Mouse (Mus musculus) kidney, adult 18-20 months (tissue): ENCODE data around the gene Papolg.
"Not testable (repeated sequence)": the region's sequence is repeated elsewhere in the genome, so short reads cannot be mapped to it uniquely, and the experiment has no call there.

Experiments
- DNase-seq: peaks from one replicate; pipeline ENCODE4 v3.0.0; 2021

Gene Papolg

DNA sequence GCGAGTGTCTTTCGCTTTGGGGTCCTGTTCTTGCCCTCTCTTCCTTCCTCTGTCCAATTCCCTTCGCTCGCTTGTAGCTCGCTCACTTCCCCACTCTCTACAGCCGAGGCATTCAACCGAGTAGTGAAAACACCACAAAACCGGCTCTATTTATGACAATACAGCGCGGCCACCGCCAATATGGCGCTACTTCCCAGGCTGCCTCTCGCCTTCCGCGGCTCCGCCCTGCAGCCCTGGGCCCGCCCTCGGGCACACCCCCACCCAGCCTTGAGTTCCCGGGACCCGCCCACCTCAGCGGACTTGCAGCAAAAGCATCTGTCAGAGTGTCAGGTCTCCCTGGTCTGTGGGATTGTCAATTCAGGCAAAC, at the start of gene Papolg:
Gene Papolg (minus strand): TSS at position 194 of the 367 bp plus-strand sequence.
- DNase-seq = peak; percentile 95

GRCm38 (mm10) chr11:23928146-23928545, 33.1 kb upstream of the Papolg start:
- not testable (repeated sequence) for DNase-seq

- no peak for DNase-seq
These were observed 32.6 kb upstream of the Papolg start for GRCm38 (mm10) chr11:23927643-23928042.

GRCm38 (mm10) chr11:23913824-23914223, 18.8 kb upstream of the Papolg start:
- DNase-seq = not testable (repeated sequence)

GRCm38 (mm10) chr11:23903909-23904308, 8.9 kb upstream of the Papolg start:
- no peak for DNase-seq

GRCm38 (mm10) chr11:23894141-23895059, 653 bp downstream of the Papolg start:
- DNase-seq = no peak

GRCm38 (mm10) chr11:23893556-23893955, 1.5 kb downstream of the Papolg start:
- DNase-seq = no peak

DNA sequence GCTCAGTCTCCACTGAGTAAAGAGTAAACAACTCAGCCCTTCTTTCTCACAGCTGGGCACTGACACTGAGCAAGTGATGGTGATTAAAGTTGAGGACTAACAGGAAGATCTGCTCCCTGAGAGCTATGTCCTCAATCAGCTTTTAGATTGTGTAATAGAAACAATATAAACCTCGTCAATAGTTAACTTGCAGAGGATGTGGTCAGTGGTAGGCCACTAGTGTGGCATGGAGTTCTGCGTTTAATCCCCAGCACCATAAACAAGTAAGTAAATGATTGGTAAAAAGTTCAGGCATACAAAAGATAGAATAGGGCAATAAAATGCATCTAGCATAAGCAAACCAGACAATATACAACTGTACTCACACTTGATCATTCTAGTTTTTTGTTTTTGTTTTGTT, 30.7 kb downstream of the Papolg start:
- DNase-seq = no peak

GRCm38 (mm10) chr11:23856723-23857112, 38.3 kb downstream of the Papolg start:
- DNase-seq = no peak

DNA sequence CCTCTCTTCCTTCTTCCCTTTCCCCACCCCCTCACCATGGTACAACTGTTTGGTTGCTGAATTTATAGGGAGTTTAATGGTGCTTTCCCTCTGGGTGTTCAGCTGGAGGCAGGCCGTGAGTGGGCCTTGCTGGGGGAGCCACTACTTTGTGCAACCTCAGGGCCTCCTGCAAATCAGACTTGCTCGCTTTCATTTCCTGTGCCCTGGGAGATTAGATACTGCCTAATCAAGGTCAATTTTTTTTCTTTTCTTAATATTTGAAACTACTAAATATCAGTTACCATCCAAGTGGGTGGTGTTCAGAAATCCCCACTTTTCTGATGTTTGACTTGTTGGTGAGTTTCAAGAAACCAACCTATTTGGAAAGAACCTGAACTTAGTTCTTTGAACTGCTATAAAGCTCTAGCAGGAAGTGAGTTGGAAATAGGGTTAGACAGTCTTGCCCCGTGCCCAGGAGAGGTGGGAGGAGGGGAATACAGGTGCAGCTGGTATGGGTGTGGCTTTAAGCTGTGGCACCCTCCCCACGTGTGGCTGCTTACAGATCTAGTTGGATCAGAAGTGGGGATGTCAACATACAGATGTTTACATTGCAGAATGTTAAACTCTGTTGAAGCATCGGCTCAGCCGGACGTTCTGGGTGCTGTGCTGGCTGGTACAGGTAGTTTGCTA, 38.9 kb downstream of the Papolg start:
- no peak for DNase-seq

DNA sequence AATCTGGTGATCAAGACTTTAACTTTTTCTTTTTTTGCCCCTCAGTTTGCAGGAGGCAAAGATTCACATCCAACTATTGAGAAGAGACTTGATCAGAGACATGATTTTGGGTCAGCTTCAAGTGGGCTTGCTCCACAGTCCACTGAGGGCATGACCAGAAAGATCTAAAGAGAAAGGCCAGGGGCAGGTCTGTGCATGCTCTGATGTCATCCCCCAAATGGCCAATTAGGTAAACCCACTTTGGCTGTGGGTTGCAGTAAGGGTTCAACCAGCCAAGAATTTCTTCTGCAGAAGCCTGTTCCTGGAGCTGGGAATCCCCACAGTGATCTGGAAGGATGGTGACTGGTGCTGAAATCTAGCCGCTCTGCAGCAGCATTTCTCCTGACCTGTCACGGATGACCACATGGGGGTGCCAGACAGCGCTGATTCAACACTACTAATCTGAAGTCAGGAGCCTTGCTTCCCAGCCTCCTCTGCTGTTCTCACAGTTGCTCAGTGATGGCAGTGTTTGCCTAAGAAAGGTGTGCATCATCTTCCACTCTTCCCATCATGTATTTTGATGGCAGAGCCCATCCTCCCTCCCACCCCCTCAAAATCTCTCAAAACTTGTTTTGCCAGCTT, 39.8 kb downstream of the Papolg start:
- peak; percentile 69 for DNase-seq

DNA sequence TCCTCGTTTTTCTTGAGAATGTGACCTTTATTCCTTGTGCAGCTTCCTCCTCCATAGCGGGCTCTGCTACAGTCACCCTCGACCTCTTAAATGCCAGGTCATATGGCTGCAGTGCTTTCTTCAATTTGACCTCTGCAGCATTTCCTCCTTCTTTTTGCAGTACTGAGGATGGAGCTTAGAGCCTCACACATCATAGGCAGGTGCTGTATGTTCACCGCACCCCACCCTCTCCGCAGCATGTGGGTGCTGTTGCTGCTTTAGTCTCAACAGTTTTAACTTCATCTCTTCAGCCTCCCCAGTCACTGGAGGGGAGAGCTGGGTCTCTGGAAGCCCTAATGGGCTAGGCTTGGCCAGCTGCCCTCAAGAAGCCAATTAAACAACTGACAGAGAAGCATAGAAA, 41.7 kb downstream of the Papolg start:
- no peak for DNase-seq

DNA sequence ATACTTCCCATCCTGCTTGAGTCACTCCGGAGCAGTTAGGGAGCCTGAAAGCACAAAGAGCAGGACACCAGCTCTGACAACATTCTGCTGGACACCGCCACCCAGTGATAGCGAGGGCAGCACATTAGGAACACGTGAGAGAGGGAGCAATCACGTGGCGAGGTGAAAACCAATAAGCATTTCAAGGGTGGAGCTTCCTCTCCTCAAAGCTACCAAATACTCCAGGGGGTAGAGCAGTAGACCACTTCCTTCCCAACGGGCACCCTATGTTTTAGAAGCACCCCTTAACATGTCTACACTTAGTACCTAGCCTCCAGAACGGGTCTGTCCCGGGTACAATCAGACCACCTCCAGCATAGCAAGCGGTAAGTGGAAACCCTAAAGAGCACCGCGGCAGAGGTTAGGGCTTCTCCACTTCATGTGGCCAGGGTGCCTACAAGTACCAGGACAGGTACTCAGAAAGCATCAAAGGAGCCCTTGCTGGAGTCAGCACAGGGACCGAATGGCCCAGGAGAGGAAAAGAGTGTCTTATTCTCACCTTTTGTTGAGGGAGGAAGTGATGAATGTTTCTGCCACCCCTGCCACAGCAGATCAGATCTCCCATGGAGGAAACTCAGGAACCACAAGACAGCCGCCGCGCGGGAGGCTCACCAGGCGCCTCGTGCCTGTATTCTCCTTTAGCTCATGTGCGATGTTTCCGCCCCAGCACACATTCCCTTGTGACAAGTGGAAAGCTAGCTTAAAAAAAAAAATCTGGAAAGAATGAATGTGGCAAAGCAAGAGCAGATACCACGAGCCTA, 48.8 kb downstream of the Papolg start:
- DNase-seq = no peak

DNA sequence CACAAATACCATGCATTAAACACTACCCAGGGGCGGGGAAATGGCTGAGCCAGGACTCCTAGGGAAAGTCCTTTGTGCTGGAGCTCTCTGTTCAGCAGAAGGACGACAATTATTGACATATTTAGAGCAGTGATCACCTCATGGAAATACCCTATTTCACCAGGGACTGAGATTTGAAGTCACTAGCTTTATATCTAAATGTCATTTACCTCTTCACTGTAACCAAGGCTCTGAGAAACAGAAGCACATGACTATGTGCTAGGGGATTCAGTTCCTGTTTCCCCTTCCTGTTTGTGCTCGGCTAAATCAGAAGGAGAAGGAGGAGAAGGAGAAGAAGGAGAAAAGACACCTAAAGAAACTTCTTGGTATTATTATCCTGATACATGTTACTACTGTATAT, 71.8 kb downstream of the Papolg start:
- no peak for DNase-seq

DNA sequence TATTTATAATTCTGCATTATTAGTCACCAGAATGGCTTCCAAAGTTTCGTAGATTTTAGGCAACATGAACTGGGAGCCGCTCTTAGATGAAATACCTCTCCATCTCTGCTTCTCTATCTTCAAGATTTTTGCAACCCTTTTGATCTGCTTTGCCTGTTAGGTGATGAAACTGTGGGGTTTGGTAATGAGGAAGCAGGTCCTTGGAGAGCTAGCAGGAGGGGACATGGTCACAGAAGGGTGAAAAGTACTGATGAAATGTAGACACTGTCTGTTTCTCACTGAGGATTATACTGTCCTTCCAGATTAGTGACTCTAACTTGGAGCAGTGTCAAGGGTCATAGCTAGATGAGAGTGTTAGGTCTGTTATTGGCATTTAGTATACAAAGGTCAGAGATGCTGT, 73.4 kb downstream of the Papolg start:
- no peak for DNase-seq

DNA sequence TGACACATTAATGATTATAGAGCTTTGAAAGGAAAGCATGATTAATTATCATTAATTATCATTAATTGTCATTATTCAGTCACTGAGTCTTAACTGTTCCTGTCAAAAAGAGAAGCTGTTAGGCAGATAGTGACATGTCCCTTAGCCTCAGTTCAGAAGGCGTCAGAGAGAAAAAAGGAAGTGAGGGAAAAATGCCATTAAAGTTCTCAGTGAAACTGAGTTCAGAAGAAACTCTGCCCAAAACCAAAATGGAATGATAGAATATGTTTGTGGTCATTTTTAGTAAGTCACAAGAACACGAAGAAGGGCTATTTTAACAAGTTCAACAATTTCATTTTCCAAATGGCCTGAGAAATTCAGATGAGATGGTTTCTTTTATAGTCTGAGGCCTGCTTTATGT, 74.1 kb downstream of the Papolg start:
- no peak for DNase-seq

GRCm38 (mm10) chr11:23818745-23819144, 76.3 kb downstream of the Papolg start:
- DNase-seq = no peak
